Mouse (Mus musculus): ENCODE data around the gene Lsmem1. TPM values are rescaled to one million over a fixed set of nuclear protein-coding genes. Genes with fewer than 3 reads are reported as not detected.

Lsmem1 gene
- not detected for polyA plus RNA-seq (2014; fragmentation: Illumina TruSeq; extraction: RNeasy Lipid Tissue Mini Kit (QIAGEN cat#74804); ENCODE audit: low read depth, low replicate concordance)

GRCm38 (mm10) chr12:40199302-40199701 lies at the start of gene Lsmem1:
TSS of gene Lsmem1 (minus strand) at chr12:40199490.

GRCm38 (mm10) chr12:40248454-40249180 lies 49.3 kb upstream of the Lsmem1 start, which contains the start of gene Ifrd1:
TSS of gene Ifrd1 (minus strand) at chr12:40248504.

GRCm38 (mm10) chr12:40133573-40134271 lies 65.6 kb downstream of the Lsmem1 start, which contains the start of gene Scin:
TSS of gene Scin (minus strand) at chr12:40134228.

Other genes with a start within 250 kb of the Lsmem1 start
- gene Arl4a, start 161.5 kb downstream of the Lsmem1 start, polyA plus RNA-seq (2014; fragmentation: Illumina TruSeq; extraction: RNeasy Lipid Tissue Mini Kit (QIAGEN cat#74804); ENCODE audit: low read depth, low replicate concordance) = 264 TPM
- 211 TPM for gene Scin, start 65.3 kb downstream of the Lsmem1 start, polyA plus RNA-seq (2014; fragmentation: Illumina TruSeq; extraction: RNeasy Lipid Tissue Mini Kit (QIAGEN cat#74804); ENCODE audit: low read depth, low replicate concordance)
- 501 TPM for gene Ifrd1, start 49.0 kb upstream of the Lsmem1 start, polyA plus RNA-seq (2014; fragmentation: Illumina TruSeq; extraction: RNeasy Lipid Tissue Mini Kit (QIAGEN cat#74804); ENCODE audit: low read depth, low replicate concordance)
- gene Zfp277, start 246.4 kb upstream of the Lsmem1 start, polyA plus RNA-seq (2014; fragmentation: Illumina TruSeq; extraction: RNeasy Lipid Tissue Mini Kit (QIAGEN cat#74804); ENCODE audit: low read depth, low replicate concordance) = 61.0 TPM
- gene Dock4, start 246.5 kb upstream of the Lsmem1 start, polyA plus RNA-seq (2014; fragmentation: Illumina TruSeq; extraction: RNeasy Lipid Tissue Mini Kit (QIAGEN cat#74804); ENCODE audit: low read depth, low replicate concordance) = 3.9 TPM

All from sigmoid colon, adult 10 weeks (tissue).